Mouse (Mus musculus): ENCODE results near the gene Kdm1a.

Kdm1a gene

GRCm38 (mm10) chr4:136602568-136602967 lies at the start of gene Kdm1a:
Kdm1a (minus strand) TSS chr4:136602723.
- peak; percentile 92 for DNase-seq (ENCODE audit: low spot score)

- DNase-seq (ENCODE audit: low spot score): no peak
Measured at GRCm38 (mm10) chr4:136651882-136652527, 49.5 kb upstream of the Kdm1a start.

- DNase-seq (ENCODE audit: low spot score): no peak
Measured at GRCm38 (mm10) chr4:136651357-136651811, 48.9 kb upstream of the Kdm1a start.

- DNase-seq (ENCODE audit: low spot score): no peak
Measured at GRCm38 (mm10) chr4:136650261-136650660, 47.7 kb upstream of the Kdm1a start.

- DNase-seq (ENCODE audit: low spot score): no peak
Measured at GRCm38 (mm10) chr4:136649480-136650196, 47.1 kb upstream of the Kdm1a start.

GRCm38 (mm10) chr4:136648922-136649479 lies 46.5 kb upstream of the Kdm1a start:
- DNase-seq (ENCODE audit: low spot score): peak; percentile 57

GRCm38 (mm10) chr4:136638890-136639289 lies 36.4 kb upstream of the Kdm1a start:
- no peak for DNase-seq (ENCODE audit: low spot score)

GRCm38 (mm10) chr4:136638230-136638750 lies 35.8 kb upstream of the Kdm1a start:
- no peak for DNase-seq (ENCODE audit: low spot score)

- DNase-seq (ENCODE audit: low spot score): no peak
Measured at GRCm38 (mm10) chr4:136637563-136638229, 35.2 kb upstream of the Kdm1a start.

GRCm38 (mm10) chr4:136636983-136637562 lies 34.5 kb upstream of the Kdm1a start:
- no peak for DNase-seq (ENCODE audit: low spot score)

GRCm38 (mm10) chr4:136636511-136636910 lies 34.0 kb upstream of the Kdm1a start:
- no peak for DNase-seq (ENCODE audit: low spot score)

GRCm38 (mm10) chr4:136635995-136636394 lies 33.5 kb upstream of the Kdm1a start:
- DNase-seq (ENCODE audit: low spot score): no peak

- no peak for DNase-seq (ENCODE audit: low spot score)
Measured at GRCm38 (mm10) chr4:136631237-136631994, 28.9 kb upstream of the Kdm1a start.

- no peak for DNase-seq (ENCODE audit: low spot score)
Measured at GRCm38 (mm10) chr4:136626590-136626989, 24.1 kb upstream of the Kdm1a start.

- DNase-seq (ENCODE audit: low spot score): no peak
Measured at GRCm38 (mm10) chr4:136622388-136622787, 19.9 kb upstream of the Kdm1a start, which contains the start of gene Lactbl1. Lactbl1 (plus strand) TSS chr4:136622621.

GRCm38 (mm10) chr4:136621956-136622355 lies 19.4 kb upstream of the Kdm1a start:
- DNase-seq (ENCODE audit: low spot score): no peak

- peak; percentile 25 for DNase-seq (ENCODE audit: low spot score)
Measured at GRCm38 (mm10) chr4:136621336-136621735, 18.8 kb upstream of the Kdm1a start.

GRCm38 (mm10) chr4:136613657-136614056 lies 11.1 kb upstream of the Kdm1a start:
- DNase-seq (ENCODE audit: low spot score): no peak

GRCm38 (mm10) chr4:136610387-136610856 lies 7.9 kb upstream of the Kdm1a start, which contains the start of gene Tex46:
Tex46 (plus strand) TSS chr4:136610437.
- DNase-seq (ENCODE audit: low spot score): no peak

- no peak for DNase-seq (ENCODE audit: low spot score)
Measured at GRCm38 (mm10) chr4:136605756-136606485, 3.4 kb upstream of the Kdm1a start.

Data from yolk sac, embryonic 10.5 days (tissue).